Mouse (Mus musculus): ENCODE results near the gene Olfm1.

- TF ChIP-seq CTCF (IDR thresholded peaks at IDR 0.05; ENCODE audit: borderline replicate concordance, insufficient read depth, low read length): no peak
- no peak for TF ChIP-seq POLR2A (IDR thresholded peaks at IDR 0.05; ENCODE audit: low read depth, low read length)
These were observed 26.0 kb downstream of the Olfm1 start for GRCm38 (mm10) chr2:28218651-28219356.

Data from embryonic fibroblast, embryonic 13.5 days (primary cell).